Mouse (Mus musculus): ENCODE data around the gene Fgfr2.

DNA sequence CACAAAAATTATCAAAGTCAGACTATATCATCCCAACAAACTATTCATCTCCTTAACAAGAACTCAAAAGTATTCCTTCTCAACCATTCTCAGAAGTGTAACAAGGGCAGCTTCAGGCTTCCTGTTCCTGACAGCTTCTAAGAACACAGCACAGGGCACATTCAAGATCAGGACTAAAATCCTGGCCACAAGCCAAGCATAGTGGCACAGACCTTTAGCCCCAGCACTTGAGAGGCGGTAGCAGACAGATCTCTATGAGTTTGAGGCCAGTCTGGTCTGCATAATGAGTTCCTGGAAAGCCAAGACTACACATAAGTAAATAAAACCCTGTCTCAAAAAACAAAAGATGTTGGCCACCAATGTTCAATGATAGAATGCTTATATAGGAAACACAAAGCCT lies 557.3 kb downstream of the Fgfr2 start:
- TF ChIP-seq MYOG (IDR thresholded peaks at IDR 0.05; ENCODE audit: control insufficient read depth, extremely low read depth, insufficient read length) (no peak), CTCF (IDR thresholded peaks at IDR 0.05; ENCODE audit: control insufficient read depth, insufficient read depth, insufficient read length) (no peak), MYOD1 (IDR thresholded peaks at IDR 0.05; ENCODE audit: control insufficient read depth, insufficient read length, low read depth) (no peak), MAX (IDR thresholded peaks at IDR 0.05) (no peak)
